13 mouse cellular contexts compared by ENCODE assay signal in the genomic region with DNA sequence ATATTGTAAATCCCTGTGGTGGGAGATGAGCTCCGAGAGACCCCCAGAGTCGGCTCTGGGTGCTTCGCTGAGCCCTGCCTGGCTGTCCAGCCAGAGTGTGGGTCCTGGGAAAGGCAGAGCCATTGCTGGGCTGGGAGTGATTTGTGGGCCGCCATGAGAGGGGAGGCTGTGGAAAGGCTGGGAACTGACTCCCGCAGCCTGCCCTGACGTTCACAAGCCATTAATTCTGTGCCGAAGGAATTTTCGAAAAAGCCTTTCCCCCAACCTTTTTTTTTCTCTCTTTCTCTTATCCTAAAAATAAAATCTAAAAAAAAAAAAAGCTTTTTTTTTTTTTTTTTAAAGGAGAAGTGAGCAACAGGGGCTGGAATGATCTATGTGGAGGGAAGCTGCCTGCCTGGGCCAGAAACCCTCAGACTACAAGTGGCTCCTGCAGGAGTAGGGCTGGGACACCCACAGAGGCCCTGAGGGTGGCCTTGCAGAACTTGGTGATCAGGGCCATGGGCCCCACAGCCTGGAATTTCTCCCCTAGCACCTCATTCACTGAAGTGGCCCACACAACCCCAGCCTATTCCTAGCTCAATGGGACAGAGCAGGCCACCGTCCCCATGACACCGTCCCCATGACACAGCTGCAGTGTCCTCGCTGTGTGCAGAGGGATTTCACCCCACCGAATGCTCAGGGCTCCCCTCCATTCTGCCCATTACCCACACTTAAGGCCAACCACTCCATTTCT. TPM values are rescaled to one million over a fixed set of nuclear protein-coding genes. Genes with fewer than 3 reads are reported as not detected.
DNase-seq lines count a peak whose midpoint lies in the region; ATAC-seq and TF ChIP-seq lines count a peak whose summit lies in the region.
"Had no signal": no experiment of that assay in that cellular context is flagged by ENCODE, and none has a peak within 500 bp of the region (broad histone marks: within the 10 kb centered on the region; RNA-seq: fewer than 3 reads in every experiment).

No protein-coding gene starts in this region.

- peaks cover 31% of the 10 kb centered on the region for H3K27me3 ChIP-seq in forebrain, embryonic 10.5 days (ENCODE audit: poor library complexity, severe bottlenecking)
- H3K27me3 ChIP-seq in forebrain, embryonic 14.5 days (replicated peaks; ENCODE audit: control insufficient read depth, insufficient read depth, low read length) = no peaks in the 10 kb centered on the region
- no peaks in the 10 kb centered on the region for H3K27me3 ChIP-seq in liver, adult 2 months (ENCODE audit: control insufficient read depth, insufficient read depth, low read length)
- no peaks in the 10 kb centered on the region; the same call in 1 of the 2 replicates for H3K27me3 ChIP-seq in liver, embryonic 11.5 days (replicated peaks; ENCODE audit: control insufficient read depth, insufficient read depth, low read length)
- H3K27me3 ChIP-seq in stomach, embryonic 14.5 days (ENCODE audit: control insufficient read depth, insufficient read depth, low read length) = no peaks in the 10 kb centered on the region
- H3K27me3 ChIP-seq in hindbrain, embryonic 13.5 days = no peaks in the 10 kb centered on the region

- H3K79me2 ChIP-seq in liver, adult 2 months (ENCODE audit: control insufficient read depth, insufficient read depth, low read length) = no peaks in the 10 kb centered on the region; the same call in 1 of the 2 replicates

- no peak for TF ChIP-seq CTCF in liver, adult 2 months (IDR thresholded peaks at IDR 0.05; ENCODE audit: low read depth, low read length)
- no peak for TF ChIP-seq CTCF in layer of hippocampus, adult 2 months (conservative IDR thresholded peaks at IDR 0.05)

- DNase-seq in forebrain, embryonic 10.5 days (ENCODE audit: extremely low spot score, low spot score) = no peak
- no peak for DNase-seq in forebrain, embryonic 14.5 days (ENCODE audit: low spot score)
- DNase-seq in liver, adult 2 months (ENCODE audit: extremely low read depth, low read depth, low spot score) = no peak
- DNase-seq in liver, embryonic 11.5 days (ENCODE audit: low spot score) = no peak
- DNase-seq in kidney, postnatal 14 days = peak; percentile 65
- no peak for DNase-seq in layer of hippocampus, adult 2 months (ENCODE audit: low spot score in 2 of 2)
- DNase-seq: B cell, adult 2 months had no signal

- no peaks in the 10 kb centered on the region for H3K36me3 ChIP-seq in forebrain, embryonic 10.5 days (replicated peaks)
- no peaks in the 10 kb centered on the region for H3K36me3 ChIP-seq in forebrain, embryonic 14.5 days (ENCODE audit: control insufficient read depth, insufficient read depth, low read length)
- no peaks in the 10 kb centered on the region for H3K36me3 ChIP-seq in liver, adult 2 months (ENCODE audit: control insufficient read depth, insufficient read depth, low read length)
- H3K36me3 ChIP-seq in liver, embryonic 11.5 days (ENCODE audit: control insufficient read depth, insufficient read depth, low read length) = no peaks in the 10 kb centered on the region
- no peaks in the 10 kb centered on the region for H3K36me3 ChIP-seq in stomach, embryonic 14.5 days (ENCODE audit: control insufficient read depth, insufficient read depth, low read length)
- no peaks in the 10 kb centered on the region for H3K36me3 ChIP-seq in hindbrain, embryonic 13.5 days

- no peak overlapping the region for H3K9ac ChIP-seq in forebrain, embryonic 14.5 days (ENCODE audit: low read length)
- H3K9ac ChIP-seq in liver, adult 2 months (ENCODE audit: low read depth, low read length) = peak overlapping the region; percentile 14; the same call in 1 of the 2 replicates
- no peak overlapping the region for H3K9ac ChIP-seq in liver, embryonic 11.5 days (ENCODE audit: low read depth, low read length)
- H3K9ac ChIP-seq in stomach, embryonic 14.5 days (replicated peaks; ENCODE audit: low read depth, low read length) = no peak overlapping the region
- no peak overlapping the region for H3K9ac ChIP-seq in hindbrain, embryonic 13.5 days

- no peaks in the 10 kb centered on the region for H3K9me3 ChIP-seq in forebrain, embryonic 10.5 days
- no peaks in the 10 kb centered on the region for H3K9me3 ChIP-seq in forebrain, embryonic 14.5 days (replicated peaks; ENCODE audit: control insufficient read depth, low read length)
- no peaks in the 10 kb centered on the region for H3K9me3 ChIP-seq in liver, embryonic 11.5 days (ENCODE audit: control insufficient read depth, low read length)
- no peaks in the 10 kb centered on the region for H3K9me3 ChIP-seq in stomach, embryonic 14.5 days (ENCODE audit: control insufficient read depth, low read depth, low read length)
- no peaks in the 10 kb centered on the region for H3K9me3 ChIP-seq in hindbrain, embryonic 13.5 days

- H3K4me3 ChIP-seq in forebrain, embryonic 10.5 days = no peak overlapping the region
- H3K4me3 ChIP-seq in forebrain, embryonic 14.5 days (ENCODE audit: low read depth, low read length) = no peak overlapping the region
- no peak overlapping the region for H3K4me3 ChIP-seq in liver, adult 2 months (ENCODE audit: insufficient read depth, low read depth, low read length)
- no peak overlapping the region for H3K4me3 ChIP-seq in liver, embryonic 11.5 days (ENCODE audit: low read depth, low read length)
- H3K4me3 ChIP-seq in stomach, embryonic 14.5 days (ENCODE audit: low read depth, low read length) = no peak overlapping the region
- no peak overlapping the region for H3K4me3 ChIP-seq in hindbrain, embryonic 13.5 days
- no peak overlapping the region for H3K4me3 ChIP-seq in layer of hippocampus, adult 2 months

- H3K4me1 ChIP-seq in forebrain, embryonic 10.5 days = peaks cover 69% of the 10 kb centered on the region
- peaks cover 2% of the 10 kb centered on the region; the same call in 1 of the 2 replicates for H3K4me1 ChIP-seq in forebrain, embryonic 14.5 days (ENCODE audit: control insufficient read depth, insufficient read depth, low read length)
- no peaks in the 10 kb centered on the region; the same call in 1 of the 2 replicates for H3K4me1 ChIP-seq in liver, adult 2 months (ENCODE audit: control insufficient read depth, insufficient read depth, low read length)
- H3K4me1 ChIP-seq in liver, embryonic 11.5 days (replicated peaks; ENCODE audit: control insufficient read depth, insufficient read depth, low read length) = peaks cover 21% of the 10 kb centered on the region
- peaks cover 38% of the 10 kb centered on the region for H3K4me1 ChIP-seq in stomach, embryonic 14.5 days (ENCODE audit: control insufficient read depth, insufficient read depth, low read length)
- peaks cover 39% of the 10 kb centered on the region for H3K4me1 ChIP-seq in hindbrain, embryonic 13.5 days (replicated peaks)

- no peak overlapping the region for H3K4me2 ChIP-seq in forebrain, embryonic 14.5 days (ENCODE audit: low read length)
- H3K4me2 ChIP-seq in liver, embryonic 11.5 days = no peak overlapping the region
- no peak overlapping the region; the same call in 1 of the 2 replicates for H3K4me2 ChIP-seq in stomach, embryonic 14.5 days (replicated peaks; ENCODE audit: low read depth, low read length)
- H3K4me2 ChIP-seq in hindbrain, embryonic 13.5 days = no peak overlapping the region

- TF ChIP-seq POLR2A in liver, adult 2 months (IDR thresholded peaks at IDR 0.05; ENCODE audit: extremely low read depth, insufficient read depth, low read length) = no peak

- ATAC-seq in forebrain, embryonic 14.5 days = no peak
- ATAC-seq in liver, embryonic 11.5 days (replicated peaks; ENCODE audit: low FRiP score) = no peak
- ATAC-seq in stomach, embryonic 14.5 days (ENCODE audit: insufficient number of reproducible peaks, insufficient read depth, low FRiP score, low read depth) = no peak
- no peak for ATAC-seq in hindbrain, embryonic 13.5 days (ENCODE audit: low FRiP score)

- H3K27ac ChIP-seq in forebrain, embryonic 10.5 days = peak overlapping the region; percentile 48; the same call in 1 of the 2 replicates
- H3K27ac ChIP-seq in forebrain, embryonic 14.5 days (ENCODE audit: low read depth, low read length) = no peak overlapping the region
- no peak overlapping the region; the same call in 1 of the 2 replicates for H3K27ac ChIP-seq in liver, adult 2 months (replicated peaks; ENCODE audit: insufficient read depth, low read depth, low read length)
- H3K27ac ChIP-seq in liver, embryonic 11.5 days (ENCODE audit: low read depth, low read length) = no peak overlapping the region
- H3K27ac ChIP-seq in stomach, embryonic 14.5 days (ENCODE audit: low read length) = peak overlapping the region; percentile 68
- H3K27ac ChIP-seq in hindbrain, embryonic 13.5 days = no peak overlapping the region
- no peak overlapping the region for H3K27ac ChIP-seq in layer of hippocampus, adult 2 months

- 71% methylated on average over 12 of the region's 12 CpGs for WGBS in forebrain, embryonic 10.5 days
- WGBS in forebrain, embryonic 14.5 days = 68% methylated on average over 12 of the region's 12 CpGs
- 83% methylated on average over 12 of the region's 12 CpGs for WGBS in liver, adult 2 months
- WGBS in liver, embryonic 11.5 days = 75% methylated on average over 12 of the region's 12 CpGs
- WGBS in stomach, embryonic 14.5 days = 47% methylated on average over 12 of the region's 12 CpGs
- WGBS in hindbrain, embryonic 13.5 days = 65% methylated on average over 12 of the region's 12 CpGs

RNA-seq across cellular contexts. Expression of gene Plxnd1, which starts 11.3 kb away (rescaled TPM):
- 23.9 and 28.0 TPM in 2 replicates for polyA plus RNA-seq in forebrain, embryonic 10.5 days (2016; fragmentation: Nextera tagmentation; extraction: Ambion mirVana)
- polyA plus RNA-seq in forebrain, embryonic 14.5 days (2014; fragmentation: Nextera tagmentation; extraction: Ambion mirVana) = 15.3 and 19.6 TPM in 2 replicates
- total RNA-seq in liver, adult 2 months (2014; rRNA removed) = 12.4 and 17.4 TPM in 2 replicates
- polyA plus RNA-seq in liver, adult 2 months (2012; rRNA removed) = 12.1 and 18.4 TPM in 2 replicates
- 25.6 and 27.8 TPM in 2 replicates for polyA plus RNA-seq in liver, embryonic 11.5 days (2014; fragmentation: Nextera tagmentation; extraction: Ambion mirVana)
- 43.1 and 44.5 TPM in 2 replicates for polyA plus RNA-seq in stomach, embryonic 14.5 days (2014; fragmentation: Nextera tagmentation; extraction: Ambion mirVana)
- polyA plus RNA-seq in hindbrain, embryonic 13.5 days (2015; fragmentation: Nextera tagmentation; extraction: Ambion mirVana) = 9.1 and 11.3 TPM in 2 replicates
- total RNA-seq in layer of hippocampus, adult 2 months (2021) = 10 to 100 TPM; 16.6 to 24.4 TPM

RNA-seq across cellular contexts. Expression of gene H1foo, which starts 38.7 kb away (rescaled TPM):
- not detected in 2 replicates for polyA plus RNA-seq in forebrain, embryonic 10.5 days (2016; fragmentation: Nextera tagmentation; extraction: Ambion mirVana)
- polyA plus RNA-seq in forebrain, embryonic 14.5 days (2014; fragmentation: Nextera tagmentation; extraction: Ambion mirVana) = not detected in 2 replicates
- total RNA-seq in liver, adult 2 months (2014; rRNA removed) = not detected in 2 replicates
- not detected in 2 replicates for polyA plus RNA-seq in liver, adult 2 months (2012; rRNA removed)
- polyA plus RNA-seq in liver, embryonic 11.5 days (2014; fragmentation: Nextera tagmentation; extraction: Ambion mirVana) = not detected in 2 replicates
- not detected in 2 replicates for polyA plus RNA-seq in stomach, embryonic 14.5 days (2014; fragmentation: Nextera tagmentation; extraction: Ambion mirVana)
- not detected in 2 replicates for polyA plus RNA-seq in hindbrain, embryonic 13.5 days (2015; fragmentation: Nextera tagmentation; extraction: Ambion mirVana)
- total RNA-seq in layer of hippocampus, adult 2 months (2021) = not detected
- total RNA-seq: layer of hippocampus, postnatal 25 days; megakaryocyte, adult 5-6 weeks had no signal
- polyA plus RNA-seq: embryonic facial prominence, embryonic 11.5 days; neural tube, embryonic 11.5 days had no signal

RNA-seq across cellular contexts. Expression of gene Rho, which starts 51.9 kb away (rescaled TPM):
- 0.06 and 0.10 TPM in 2 replicates for polyA plus RNA-seq in forebrain, embryonic 10.5 days (2016; fragmentation: Nextera tagmentation; extraction: Ambion mirVana)
- 0.19 and 0.30 TPM in 2 replicates for polyA plus RNA-seq in forebrain, embryonic 14.5 days (2014; fragmentation: Nextera tagmentation; extraction: Ambion mirVana)
- not detected in 2 replicates for total RNA-seq in liver, adult 2 months (2014; rRNA removed)
- 0.04 TPM in 1 of 2 replicates, not detected in the other for polyA plus RNA-seq in liver, adult 2 months (2012; rRNA removed)
- polyA plus RNA-seq in liver, embryonic 11.5 days (2014; fragmentation: Nextera tagmentation; extraction: Ambion mirVana) = 0.06 TPM in 1 of 2 replicates, not detected in the other
- polyA plus RNA-seq in stomach, embryonic 14.5 days (2014; fragmentation: Nextera tagmentation; extraction: Ambion mirVana) = 0.25 TPM in 1 of 2 replicates, not detected in the other
- polyA plus RNA-seq in hindbrain, embryonic 13.5 days (2015; fragmentation: Nextera tagmentation; extraction: Ambion mirVana) = 0.21 and 0.58 TPM in 2 replicates
- 1 to 10 TPM in 1 of 2 experiments, under 1 TPM in 1; 0.49 to 1.1 TPM for total RNA-seq in layer of hippocampus, adult 2 months (2021)
- polyA plus RNA-seq: neural tube, embryonic 11.5 days had no signal

Comparison
In these comparisons a context has a peak if more than half of its experiments do, and no peak if none do; other contexts are left out.
1. H3K27ac ChIP-seq: peak in forebrain, embryonic 10.5 days (single experiment) and stomach, embryonic 14.5 days (single experiment); none in forebrain, embryonic 14.5 days (single experiment), liver, adult 2 months (single experiment), liver, embryonic 11.5 days (single experiment), hindbrain, embryonic 13.5 days (single experiment) and layer of hippocampus, adult 2 months (single experiment).